Mouse (Mus musculus) bone marrow, adult 2 months (tissue): ENCODE results near the gene Rpl18. TPM values are rescaled to one million over a fixed set of nuclear protein-coding genes. Genes with fewer than 3 reads are reported as not detected.

ENCODE experiments used
- H3K27ac ChIP-seq: fragments of 200-500 bp; 2 replicates; pipeline ENCODE4 v1.5.1; 2012; ENCODE audit warnings: low read depth, mild to moderate bottlenecking, control low read depth, inconsistent platforms, low read length; ENCODE audit not compliant: control insufficient read depth, poor library complexity, insufficient read depth
- H3K4me1 ChIP-seq: fragments of 200-500 bp; 2 replicates; pipeline ENCODE4 v1.6.1; 2011; ENCODE audit warnings: low read length; ENCODE audit not compliant: control insufficient read depth, insufficient read depth
- H3K4me3 ChIP-seq: fragments of 200-500 bp; replicated peaks from 2 replicates; pipeline ENCODE3; 2011; ENCODE audit warnings: mild to moderate bottlenecking, low read depth, low read length, control low read depth; ENCODE audit not compliant: control insufficient read depth
- CTCF ChIP-seq: fragments of 200-500 bp; IDR thresholded peaks from 2 replicates; pipeline ENCODE4 v1.5.1; 2011; ENCODE audit warnings: low read length, control low read depth; ENCODE audit not compliant: control insufficient read depth, insufficient read depth
- POLR2A ChIP-seq: fragments of 200-500 bp; IDR thresholded peaks from 2 replicates; pipeline ENCODE4 v1.6.1; 2011; ENCODE audit warnings: low read depth, mild to moderate bottlenecking, control low read depth, low read length, borderline replicate concordance; ENCODE audit not compliant: control insufficient read depth
- WGBS: fragments of 180-500 bp; shearing (Covaris S2); methylation state at CpG from one replicate; pipeline ENCODE4 v1.1.7; 2018; 5-methylcytosine and 5-hydroxymethylcytosine counted together
- polyA plus RNA-seq: library from polyadenylated mRNA; stranded (reverse); fragments of >200 nt; gene quantifications from 2 replicates; pipeline ENCODE4 v1.2.4, GENCODE M21; 2011; ENCODE audit warnings: low replicate concordance; ENCODE audit not compliant: missing spikeins, insufficient read depth, insufficient read length

Rpl18 gene
- polyA plus RNA-seq, 1 experiment: 916 TPM

DNA sequence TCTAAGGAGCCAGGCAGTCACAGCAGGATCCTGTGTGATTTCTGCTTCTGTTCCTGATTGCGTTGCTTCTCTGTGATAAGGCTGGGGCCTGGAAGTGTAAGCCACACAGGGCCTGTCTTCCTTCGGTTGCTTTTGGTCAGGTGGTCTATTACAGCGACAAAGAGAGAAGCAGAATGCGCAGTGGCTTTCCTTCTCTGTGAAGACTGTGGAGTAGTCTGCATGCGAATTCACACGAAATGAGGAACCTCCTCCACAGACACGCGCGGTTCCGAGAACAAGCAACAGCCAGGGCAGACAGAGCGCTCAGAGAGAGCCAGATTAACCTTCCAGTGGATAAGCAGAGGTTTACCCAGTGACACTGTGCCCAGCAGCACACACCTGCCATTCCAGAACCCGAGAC, 26.1 kb downstream of the Rpl18 start:
- peaks cover 4% of the 10 kb centered on the region; the same call in 1 of the 2 replicates for H3K4me1 ChIP-seq
- 10% methylated on average over 12 of the region's 12 CpGs for WGBS
- TF ChIP-seq CTCF (no peak), POLR2A (no peak)
- peak overlapping the region; percentile 72 for H3K4me3 ChIP-seq
- H3K27ac ChIP-seq: peak overlapping the region; percentile 54

DNA sequence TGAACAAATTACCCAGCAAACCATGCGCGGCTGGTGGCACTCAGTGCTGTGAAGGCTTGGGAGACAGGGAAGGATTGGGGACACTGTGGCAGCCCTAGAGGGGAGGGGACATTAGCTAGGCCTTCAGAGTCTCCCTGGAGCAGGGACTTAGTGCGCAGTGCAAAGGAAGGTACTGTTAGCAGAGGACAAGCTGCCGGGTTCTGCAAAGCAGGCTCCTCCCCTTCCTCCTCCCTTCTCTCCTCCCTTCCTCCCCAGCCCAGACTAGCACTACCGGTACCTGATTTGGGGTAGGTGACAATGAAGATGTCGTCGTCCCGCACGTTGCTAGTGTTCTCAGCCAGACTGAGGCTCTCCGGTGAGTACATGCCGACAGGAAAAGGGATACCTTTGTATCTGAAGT, 26.5 kb downstream of the Rpl18 start:
- Histone ChIP-seq H3K4me1 (peaks cover 4% of the 10 kb centered on the region; the same call in 1 of the 2 replicates), H3K27ac (peak overlapping the region; percentile 54), H3K4me3 (peak overlapping the region; percentile 72)
- TF ChIP-seq POLR2A (peak; percentile 71; the same call in 1 of the 2 replicates), CTCF (no peak)
- 10% methylated on average over 11 of the region's 11 CpGs for WGBS

DNA sequence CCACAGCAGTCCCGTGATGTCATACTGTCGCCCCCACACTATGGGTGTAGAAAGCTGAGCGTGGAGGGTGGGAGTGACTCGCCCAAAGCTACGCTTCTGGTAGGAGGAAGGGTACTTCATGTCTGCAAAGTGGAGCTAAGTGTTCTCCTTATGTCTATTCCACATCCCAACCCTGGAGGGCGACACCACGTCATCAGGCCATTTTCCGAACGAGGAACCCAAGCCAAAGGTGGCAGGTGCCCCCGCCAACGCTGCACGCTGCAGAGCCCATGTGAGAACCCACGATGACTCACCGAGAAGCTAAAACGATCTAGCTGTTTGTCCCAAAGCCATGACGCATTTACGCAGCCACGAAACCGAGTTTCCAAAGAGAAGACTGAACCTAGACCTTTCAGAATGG, 27.1 kb downstream of the Rpl18 start:
- Histone ChIP-seq H3K4me3 (peak overlapping the region; percentile 72), H3K27ac (no peak overlapping the region), H3K4me1 (peaks cover 4% of the 10 kb centered on the region; the same call in 1 of the 2 replicates)
- 8% methylated on average over 19 of the region's 19 CpGs for WGBS
- no peak for TF ChIP-seq POLR2A
- peak; percentile 14; the same call in 1 of the 2 replicates for TF ChIP-seq CTCF

DNA sequence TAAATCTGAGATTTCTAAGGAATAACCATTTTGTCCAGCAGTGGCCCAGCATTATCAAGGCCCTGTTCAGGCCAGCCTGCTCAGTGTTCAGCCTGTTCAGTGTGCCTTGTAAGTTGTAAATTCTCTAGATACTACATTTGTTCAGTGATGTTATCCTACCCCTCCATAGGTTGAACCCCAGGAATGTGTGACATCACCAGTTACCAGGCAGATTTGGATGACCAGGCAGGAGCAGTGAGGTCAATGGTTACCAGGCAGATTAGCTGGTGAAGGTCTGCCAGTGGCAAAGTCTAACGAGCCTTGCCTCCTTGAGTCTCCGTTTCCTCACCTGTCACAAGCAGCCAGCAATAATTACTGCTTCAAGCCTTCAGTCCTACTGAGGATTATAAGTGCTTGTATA, 29.1 kb downstream of the Rpl18 start:
- no peak overlapping the region for H3K4me3 ChIP-seq
- TF ChIP-seq POLR2A (no peak), CTCF (no peak)
- H3K27ac ChIP-seq: no peak overlapping the region
- H3K4me1 ChIP-seq: peaks cover 4% of the 10 kb centered on the region; the same call in 1 of the 2 replicates
- 51% methylated on average over 2 of the region's 2 CpGs for WGBS

DNA sequence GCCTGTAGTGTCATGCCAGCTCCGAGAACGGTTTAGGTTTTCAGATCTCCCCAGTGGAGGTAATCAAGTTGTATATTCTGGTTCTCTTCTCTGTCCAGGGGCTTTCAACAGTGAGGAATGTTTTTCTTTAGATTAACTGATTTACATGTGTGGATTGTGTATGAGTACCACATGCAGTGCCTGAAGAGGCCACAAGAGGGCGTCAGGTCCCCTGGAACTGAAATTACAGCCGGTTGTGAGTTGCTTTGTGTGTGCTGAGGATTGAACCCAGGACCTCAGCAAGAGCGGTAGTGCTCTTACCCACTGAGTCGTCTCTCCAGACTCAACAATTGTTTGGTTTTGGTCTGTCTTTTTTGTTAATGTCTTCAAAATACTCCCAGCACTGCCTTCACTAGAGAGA, 31.3 kb downstream of the Rpl18 start:
- TF ChIP-seq POLR2A (no peak), CTCF (peak; percentile 48)
- no peak overlapping the region for H3K27ac ChIP-seq
- H3K4me1 ChIP-seq: peaks cover 3% of the 10 kb centered on the region; the same call in 1 of the 2 replicates
- H3K4me3 ChIP-seq: no peak overlapping the region
- WGBS: 79% methylated on average over 6 of the region's 6 CpGs

DNA sequence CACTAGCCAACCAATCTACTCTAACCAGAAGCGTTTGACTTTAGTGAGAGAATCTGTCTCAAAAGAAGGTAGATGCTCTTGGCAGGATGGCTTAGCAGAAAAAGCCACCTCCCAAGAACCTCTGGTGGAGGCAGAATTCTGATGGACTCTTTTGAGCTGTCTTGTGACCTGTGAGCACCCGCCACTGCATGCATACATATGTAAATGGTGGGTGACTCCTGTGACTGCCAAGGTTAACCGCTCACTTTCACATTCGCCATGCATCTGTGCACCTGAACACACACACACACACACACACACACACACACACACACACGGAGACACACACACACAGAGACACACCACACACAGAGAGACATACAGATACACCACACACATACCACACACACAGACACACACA, 32.2 kb downstream of the Rpl18 start:
- no peaks in the 10 kb centered on the region for H3K4me1 ChIP-seq
- 87% methylated on average over 5 of the region's 5 CpGs for WGBS
- no peak for TF ChIP-seq POLR2A
- TF ChIP-seq CTCF: no peak
- H3K27ac ChIP-seq: no peak overlapping the region
- no peak overlapping the region for H3K4me3 ChIP-seq

DNA sequence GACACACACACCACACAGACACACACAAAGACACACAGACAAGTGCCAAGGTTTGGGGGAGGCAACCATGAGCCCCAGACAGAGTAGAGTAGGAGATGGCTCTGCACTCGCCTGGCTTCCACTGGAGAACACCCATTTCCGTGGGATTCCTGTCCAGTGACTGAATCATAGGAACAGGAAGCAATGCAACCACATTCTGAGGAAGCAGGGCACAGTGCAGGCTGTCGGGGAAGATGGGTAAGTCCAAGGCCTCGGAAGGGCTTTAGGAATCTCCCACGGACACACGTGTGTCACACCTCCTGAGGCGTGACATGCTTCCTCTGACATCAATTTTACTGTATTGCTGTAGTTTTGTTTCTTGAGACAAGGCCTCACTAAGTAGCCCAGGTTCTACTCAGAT, 32.9 kb downstream of the Rpl18 start:
- Histone ChIP-seq H3K4me1 (no peaks in the 10 kb centered on the region), H3K27ac (no peak overlapping the region), H3K4me3 (no peak overlapping the region)
- WGBS: 53% methylated on average over 7 of the region's 7 CpGs
- TF ChIP-seq POLR2A (no peak), CTCF (no peak)

DNA sequence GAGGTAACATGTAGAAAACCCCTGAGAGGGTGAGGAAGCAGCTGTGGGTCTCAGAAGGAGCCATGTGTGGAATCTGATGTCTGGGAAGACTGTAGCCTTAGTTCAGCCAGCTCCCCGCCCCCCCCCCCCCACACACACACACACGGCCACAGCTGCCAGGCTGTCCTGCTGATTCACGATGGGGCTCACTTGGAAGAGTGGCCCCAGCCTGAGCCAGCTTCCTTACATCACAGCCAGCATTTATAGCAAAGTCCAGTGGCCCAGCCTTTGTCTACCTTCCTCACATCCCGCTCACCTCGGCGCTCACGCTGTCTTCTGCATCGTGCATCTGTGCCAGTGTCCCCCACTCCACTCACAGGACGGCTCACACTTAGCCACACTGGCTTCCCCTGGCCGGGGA, 34.1 kb downstream of the Rpl18 start:
- WGBS: 36% methylated on average over 10 of the region's 10 CpGs
- H3K4me3 ChIP-seq: no peak overlapping the region
- TF ChIP-seq POLR2A (no peak), CTCF (no peak)
- no peaks in the 10 kb centered on the region for H3K4me1 ChIP-seq
- H3K27ac ChIP-seq: no peak overlapping the region

DNA sequence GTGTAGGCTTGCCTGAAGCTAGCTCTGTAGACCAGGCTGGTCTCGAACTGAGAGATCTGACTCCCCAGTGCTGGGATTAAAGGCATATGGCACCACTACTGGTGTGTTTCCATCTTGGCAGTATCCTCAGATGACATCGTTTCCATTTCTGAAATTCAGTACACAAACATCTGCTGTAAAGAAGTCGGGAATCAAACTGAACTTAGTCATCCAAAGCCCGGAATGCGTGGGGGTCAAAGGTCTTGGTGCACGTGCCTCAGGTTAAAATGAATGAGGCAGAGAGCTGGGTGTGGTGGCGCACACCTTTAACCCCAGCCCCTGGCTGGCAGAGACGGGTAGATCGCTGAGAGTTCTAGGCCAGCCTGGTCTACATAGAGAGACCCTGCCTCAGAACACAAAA, 34.9 kb downstream of the Rpl18 start:
- TF ChIP-seq POLR2A: no peak
- TF ChIP-seq CTCF: no peak
- Histone ChIP-seq H3K27ac (no peak overlapping the region), H3K4me1 (no peaks in the 10 kb centered on the region), H3K4me3 (no peak overlapping the region)
- WGBS: 88% methylated on average over 9 of the region's 9 CpGs
